8 mouse cellular contexts compared by ENCODE assay signal in the genomic region with DNA sequence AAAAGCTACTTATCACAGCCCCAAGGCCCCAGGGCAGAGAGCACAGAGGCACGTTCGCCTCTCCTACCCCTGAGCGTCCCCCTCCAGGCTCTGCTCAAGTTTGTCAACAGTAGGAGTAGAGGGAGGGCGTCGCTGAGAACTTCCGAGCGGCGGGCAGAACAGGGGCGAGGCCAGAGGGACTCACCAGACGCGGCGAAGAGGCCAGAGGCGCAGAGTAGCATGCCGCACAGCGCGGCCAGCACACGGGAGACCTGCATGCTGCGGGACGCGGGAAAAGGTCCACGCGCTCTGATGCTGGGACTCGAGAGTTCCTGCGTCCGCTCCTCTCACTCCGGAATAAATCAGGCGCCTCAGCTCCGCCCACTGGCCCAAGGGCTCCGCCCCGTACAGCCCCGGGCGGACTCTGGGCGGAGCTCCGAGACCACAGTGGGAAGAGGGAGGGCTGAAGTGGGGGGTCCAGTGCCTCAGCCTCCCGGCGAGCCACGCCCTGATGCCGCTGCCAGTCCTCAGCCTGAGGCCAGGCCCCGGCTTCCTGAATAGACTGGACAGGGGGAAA. TPM values are rescaled to one million over a fixed set of nuclear protein-coding genes. Genes with fewer than 3 reads are reported as not detected.
DNase-seq lines count a peak whose midpoint lies in the region; ATAC-seq and TF ChIP-seq lines count a peak whose summit lies in the region.

A gene (minus strand): TSS at position 350 of the 556 bp plus-strand sequence.

- peak within 1 kb of the TSS; percentile 89 for H3K9ac ChIP-seq in heart, embryonic 13.5 days
- peak within 1 kb of the TSS; percentile 76 for H3K9ac ChIP-seq in kidney, postnatal 0 days (ENCODE audit: low read depth, low read length)
- peak within 1 kb of the TSS; percentile 64 for H3K9ac ChIP-seq in liver, embryonic 11.5 days (ENCODE audit: low read depth, low read length)

- no peak for TF ChIP-seq POLR2A in brain, embryonic 14.5 days (IDR thresholded peaks at IDR 0.05; ENCODE audit: borderline replicate concordance, extremely low read depth, insufficient read depth, insufficient read length, poor library complexity, severe bottlenecking)
- TF ChIP-seq POLR2A in myocyte (IDR thresholded peaks at IDR 0.05; ENCODE audit: insufficient read length, low read depth) = peak; percentile 93

- H3K36me3 ChIP-seq in heart, embryonic 13.5 days = peaks cover 18% of the 10 kb centered on the region
- H3K36me3 ChIP-seq in kidney, postnatal 0 days (ENCODE audit: insufficient read depth, low read length) = 0 out of 2 replicates have a peak, but pooled peaks cover 9% of the 10 kb centered on the region
- H3K36me3 ChIP-seq in liver, embryonic 11.5 days (ENCODE audit: control insufficient read depth, insufficient read depth, low read length) = no peaks in the 10 kb centered on the region; the same call in 1 of the 2 replicates
- no peaks in the 10 kb centered on the region for H3K36me3 ChIP-seq in myocyte (ENCODE audit: control insufficient read depth, insufficient read depth)

- ATAC-seq in heart, embryonic 13.5 days (ENCODE audit: extremely low read depth, insufficient number of reproducible peaks, low FRiP score, low TSS enrichment) = peak; percentile 89
- peak; percentile 96 for ATAC-seq in kidney, postnatal 0 days (replicated peaks; ENCODE audit: low FRiP score, low read depth)
- ATAC-seq in liver, embryonic 11.5 days (replicated peaks; ENCODE audit: low FRiP score) = peak; percentile 91

- no peaks in the 10 kb centered on the region for H3K79me2 ChIP-seq in myocyte (ENCODE audit: control insufficient read depth, insufficient read depth)

- H3K4me3 ChIP-seq in heart, embryonic 13.5 days = peak within 1 kb of the TSS; percentile 83
- H3K4me3 ChIP-seq in kidney, postnatal 0 days (replicated peaks; ENCODE audit: low read depth, low read length) = peak within 1 kb of the TSS; percentile 72
- peak within 1 kb of the TSS; percentile 71 for H3K4me3 ChIP-seq in liver, embryonic 11.5 days (ENCODE audit: low read depth, low read length)
- H3K4me3 ChIP-seq in myocyte = peak within 1 kb of the TSS; percentile 63

- WGBS in heart, embryonic 13.5 days = under 1% methylated on average over 39 of the region's 39 CpGs
- under 1% methylated on average over 39 of the region's 39 CpGs for whole genome bisulfite sequencing in kidney, postnatal 0 days
- under 1% methylated on average over 39 of the region's 39 CpGs for WGBS in liver, embryonic 11.5 days

- DNase-seq in CD4-positive, CD25-positive, alpha-beta regulatory T cell, adult 2 months (ENCODE audit: low read depth, low spot score) = peak; percentile 68
- DNase-seq in brain, embryonic 14.5 days (ENCODE audit: low read depth) = peak; percentile 92
- peak; percentile 83 for DNase-seq in fibroblast of lung, adult 2 months (ENCODE audit: low read depth)
- DNase-seq in kidney, postnatal 0 days (ENCODE audit: low spot score) = peak; percentile 96
- DNase-seq in liver, embryonic 11.5 days (ENCODE audit: low spot score) = peak; percentile 87
- peak; percentile 71 to 81 for DNase-seq in spleen, postnatal 4 days (ENCODE audit: low spot score in 2 of 2)

- H3K27me3 ChIP-seq in heart, embryonic 13.5 days (replicated peaks) = no peaks in the 10 kb centered on the region
- no peaks in the 10 kb centered on the region for H3K27me3 ChIP-seq in kidney, postnatal 0 days (ENCODE audit: insufficient read depth, low read length)
- H3K27me3 ChIP-seq in liver, embryonic 11.5 days (replicated peaks; ENCODE audit: control insufficient read depth, insufficient read depth, low read length) = no peaks in the 10 kb centered on the region
- H3K27me3 ChIP-seq in myocyte (ENCODE audit: control insufficient read depth, insufficient read depth, insufficient read length) = no peaks in the 10 kb centered on the region

- H3K9me3 ChIP-seq in heart, embryonic 13.5 days = no peaks in the 10 kb centered on the region
- no peaks in the 10 kb centered on the region for H3K9me3 ChIP-seq in kidney, postnatal 0 days (replicated peaks; ENCODE audit: low read length)
- no peaks in the 10 kb centered on the region for H3K9me3 ChIP-seq in liver, embryonic 11.5 days (ENCODE audit: control insufficient read depth, low read length)

- H3K27ac ChIP-seq in heart, embryonic 13.5 days (replicated peaks) = peak within 1 kb of the TSS; percentile 92
- H3K27ac ChIP-seq in kidney, postnatal 0 days = peak within 1 kb of the TSS; percentile 88
- H3K27ac ChIP-seq in liver, embryonic 11.5 days (ENCODE audit: low read depth, low read length) = peak within 1 kb of the TSS; percentile 55

- peak within 1 kb of the TSS; percentile 86 for H3K4me2 ChIP-seq in heart, embryonic 13.5 days
- H3K4me2 ChIP-seq in kidney, postnatal 0 days (ENCODE audit: low read length) = peak within 1 kb of the TSS; percentile 61
- H3K4me2 ChIP-seq in liver, embryonic 11.5 days = peak within 1 kb of the TSS; percentile 94
- peak within 1 kb of the TSS; percentile 88 for H3K4me2 ChIP-seq in myocyte (ENCODE audit: low read depth)

- H3K4me1 ChIP-seq in heart, embryonic 13.5 days = peaks cover 32% of the 10 kb centered on the region
- H3K4me1 ChIP-seq in kidney, postnatal 0 days (replicated peaks; ENCODE audit: insufficient read depth, low read length) = peaks cover 8% of the 10 kb centered on the region
- H3K4me1 ChIP-seq in liver, embryonic 11.5 days (replicated peaks; ENCODE audit: control insufficient read depth, insufficient read depth, low read length) = peaks cover 20% of the 10 kb centered on the region

- TF ChIP-seq CTCF in brain, embryonic 14.5 days (IDR thresholded peaks at IDR 0.05; ENCODE audit: borderline replicate concordance, extremely low read depth, insufficient read depth, insufficient read length) = no peak
- TF ChIP-seq CTCF in kidney, postnatal 0 days (IDR thresholded peaks at IDR 0.05; ENCODE audit: low read depth) = no peak

- peak within 1 kb of the TSS; percentile 26 for H3ac ChIP-seq in myocyte (ENCODE audit: control insufficient read depth, insufficient read length)

TF ChIP-seq in myocyte, 11 proteins besides CTCF, POLR2A, EP300 and RAD21:
- TF ChIP-seq MYOD1 (IDR thresholded peaks at IDR 0.05; ENCODE audit: control insufficient read depth in 1 of 3, insufficient read length in 2 of 3, low read depth in 2 of 3) (no peak), MYOG (IDR thresholded peaks at IDR 0.05; ENCODE audit: control insufficient read depth in 1 of 3, insufficient read depth in 1 of 3, insufficient read length in 2 of 3, low read depth in 2 of 3) (peak in 1 of 3 experiments; percentile 4), REST (IDR thresholded peaks at IDR 0.05; ENCODE audit: insufficient read depth, insufficient read length) (no peak), TCF12 (IDR thresholded peaks at IDR 0.05; ENCODE audit: insufficient read depth, poor library complexity, severe bottlenecking) (no peak), POLR2AphosphoS2 (IDR thresholded peaks at IDR 0.05; ENCODE audit: insufficient read length, low read depth) (peak; percentile 90)

RNA-seq across cellular contexts. Expression of the gene that starts here (rescaled TPM):
- 129 and 131 TPM in 2 replicates for polyA plus RNA-seq in brain, embryonic 14.5 days (2012; rRNA removed)
- polyA plus RNA-seq in heart, embryonic 13.5 days (2015; fragmentation: Nextera tagmentation; extraction: Ambion mirVana) = 252 and 284 TPM in 2 replicates
- 269 and 299 TPM in 2 replicates for polyA plus RNA-seq in kidney, postnatal 0 days (2015; fragmentation: Nextera tagmentation; extraction: Ambion mirVana)
- polyA plus RNA-seq in liver, embryonic 11.5 days (2014; fragmentation: Nextera tagmentation; extraction: Ambion mirVana) = 84.9 and 92.0 TPM in 2 replicates
- polyA plus RNA-seq in myocyte (2012; fragmentation: generic; extraction: Trizol) = 173 TPM

Comparison
In these comparisons a context has a peak if more than half of its experiments do, and no peak if none do; other contexts are left out.
1. Peak in every context shown above with its lines: DNase-seq, ATAC-seq, H3K4me3 ChIP-seq and H3K27ac ChIP-seq.